Mouse (Mus musculus): Measurements from ENCODE around the gene Pcdh9. TPM values are rescaled to one million over a fixed set of nuclear protein-coding genes. Genes with fewer than 3 reads are reported as not detected.

Pcdh9 gene
- polyA plus RNA-seq, 1 experiment from 2014 or later: 0.40 TPM

DNA sequence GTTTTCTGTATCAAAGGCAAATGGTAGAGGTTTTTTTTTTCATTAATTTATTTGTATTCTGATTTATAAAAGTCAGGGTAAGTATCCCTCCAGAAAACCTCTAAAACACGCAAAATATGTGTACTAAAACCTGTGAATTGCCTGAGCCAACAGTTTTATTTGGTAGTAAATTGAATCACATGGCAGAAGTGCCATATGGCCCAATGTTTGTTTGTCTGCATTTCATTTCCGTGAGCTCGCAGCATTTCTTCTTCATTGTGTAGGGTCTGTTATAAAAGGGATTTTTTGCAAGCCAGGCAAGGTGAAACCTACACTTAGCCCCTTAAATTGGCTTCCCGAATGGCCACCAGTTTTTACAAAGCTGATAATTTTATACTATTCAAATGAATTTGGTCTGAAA lies 104.2 kb downstream of the Pcdh9 start:
- Histone ChIP-seq H3K27me3 (no peaks in the 10 kb centered on the region), H3K27ac (replicated peaks) (no peak overlapping the region)
- WGBS (ENCODE audit: insufficient replicate concordance): 53% methylated on average over 4 of the region's 4 CpGs

DNA sequence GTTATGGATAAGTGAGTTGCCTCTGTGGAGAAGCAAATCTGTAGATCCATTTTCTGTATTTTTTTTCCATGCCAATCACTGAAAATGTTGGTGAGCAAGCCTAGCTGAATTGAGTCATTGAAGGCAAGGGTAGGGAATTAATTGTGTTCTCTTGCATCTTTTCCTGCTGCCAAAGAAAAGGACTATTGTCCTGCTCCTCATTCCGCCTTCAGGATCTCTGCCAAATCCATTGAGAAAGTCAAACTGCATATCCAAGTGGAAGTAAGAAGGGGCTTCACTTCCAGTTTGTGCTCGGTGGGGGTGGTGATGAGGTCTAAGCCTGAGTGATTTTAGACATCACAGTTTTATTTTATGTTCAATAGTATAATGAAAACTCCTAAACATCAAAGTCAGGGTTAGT lies 105.4 kb downstream of the Pcdh9 start:
- WGBS (ENCODE audit: insufficient replicate concordance): 40% methylated on average over 2 of the region's 2 CpGs
- H3K4me2 ChIP-seq: no peak overlapping the region
- H3K36me3 ChIP-seq (replicated peaks): no peaks in the 10 kb centered on the region
- no peaks in the 10 kb centered on the region for H3K9me3 ChIP-seq (replicated peaks)
- no peaks in the 10 kb centered on the region for H3K27me3 ChIP-seq
- H3K4me1 ChIP-seq (replicated peaks): no peaks in the 10 kb centered on the region
- no peak overlapping the region for H3K4me3 ChIP-seq (replicated peaks)
- ATAC-seq (ENCODE audit: insufficient read depth): no peak
- H3K27ac ChIP-seq (replicated peaks): no peak overlapping the region
- no peak overlapping the region for H3K9ac ChIP-seq

More for the DNA sequence above, 104.2 kb downstream of the Pcdh9 start:
- H3K4me3 ChIP-seq (replicated peaks): no peak overlapping the region
- no peaks in the 10 kb centered on the region for H3K4me1 ChIP-seq (replicated peaks)
- no peak for ATAC-seq (ENCODE audit: insufficient read depth)
- H3K9me3 ChIP-seq (replicated peaks): no peaks in the 10 kb centered on the region
- H3K9ac ChIP-seq: no peak overlapping the region
- no peaks in the 10 kb centered on the region for H3K36me3 ChIP-seq (replicated peaks)
- H3K4me2 ChIP-seq: no peak overlapping the region

DNA sequence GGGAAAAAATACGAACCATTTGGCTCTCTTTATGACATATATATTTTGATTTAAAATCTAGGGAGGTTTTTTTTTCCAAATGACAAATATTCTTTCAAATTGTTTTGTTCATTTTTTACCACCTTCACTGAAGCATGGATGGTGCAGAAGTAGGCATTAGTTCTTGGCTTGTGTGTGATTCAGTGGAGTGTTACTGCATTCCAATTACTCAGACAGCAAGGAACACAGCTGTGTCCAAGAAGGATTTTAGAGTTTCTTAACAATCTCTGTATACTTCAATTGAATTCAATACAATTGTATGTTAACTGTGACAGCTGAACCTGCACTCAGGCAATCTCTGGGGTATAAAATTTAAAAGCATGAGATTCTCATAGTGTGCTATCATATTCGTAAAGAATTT lies 127.6 kb downstream of the Pcdh9 start:
- no peak for ATAC-seq (ENCODE audit: insufficient read depth)
- no peaks in the 10 kb centered on the region for H3K4me1 ChIP-seq (replicated peaks)
- no peaks in the 10 kb centered on the region for H3K9me3 ChIP-seq (replicated peaks)
- 56% methylated on average over 2 of the region's 2 CpGs for WGBS (ENCODE audit: insufficient replicate concordance)
- no peak overlapping the region for H3K4me3 ChIP-seq (replicated peaks)
- H3K9ac ChIP-seq: no peak overlapping the region
- H3K36me3 ChIP-seq (replicated peaks): no peaks in the 10 kb centered on the region
- no peak overlapping the region for H3K4me2 ChIP-seq
- no peaks in the 10 kb centered on the region for H3K27me3 ChIP-seq
- H3K27ac ChIP-seq (replicated peaks): no peak overlapping the region

DNA sequence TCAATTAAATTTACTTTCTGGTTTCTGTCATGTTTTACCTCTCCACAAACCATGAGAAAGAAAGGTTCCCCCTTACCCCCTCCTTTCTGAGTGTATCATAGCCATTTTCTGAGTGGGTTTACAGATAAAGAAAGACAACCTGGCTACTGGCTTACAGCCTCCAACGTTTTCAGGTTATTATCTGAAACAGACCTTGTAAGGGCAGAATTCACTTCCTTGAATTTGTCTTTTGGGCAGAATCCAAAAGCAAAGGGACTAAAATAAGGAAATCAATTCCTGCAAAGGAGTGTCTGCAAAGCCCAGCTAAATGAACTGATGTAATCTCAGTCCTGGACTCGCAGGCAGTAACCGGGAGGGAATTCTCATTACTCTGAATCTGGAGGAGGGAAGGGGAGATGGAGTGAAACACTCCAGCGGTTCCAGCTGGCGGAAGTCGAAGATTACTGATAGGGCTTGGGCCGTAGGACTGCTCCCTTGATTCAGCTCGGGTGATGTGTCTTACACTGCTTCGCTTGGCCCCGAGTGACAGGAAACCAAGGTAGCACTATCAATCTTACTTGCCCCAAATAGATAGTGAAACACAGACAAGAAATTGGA lies 156.3 kb downstream of the Pcdh9 start:
- ATAC-seq (ENCODE audit: insufficient read depth): no peak
- 48% methylated on average over 10 of the region's 10 CpGs for WGBS (ENCODE audit: insufficient replicate concordance)

DNA sequence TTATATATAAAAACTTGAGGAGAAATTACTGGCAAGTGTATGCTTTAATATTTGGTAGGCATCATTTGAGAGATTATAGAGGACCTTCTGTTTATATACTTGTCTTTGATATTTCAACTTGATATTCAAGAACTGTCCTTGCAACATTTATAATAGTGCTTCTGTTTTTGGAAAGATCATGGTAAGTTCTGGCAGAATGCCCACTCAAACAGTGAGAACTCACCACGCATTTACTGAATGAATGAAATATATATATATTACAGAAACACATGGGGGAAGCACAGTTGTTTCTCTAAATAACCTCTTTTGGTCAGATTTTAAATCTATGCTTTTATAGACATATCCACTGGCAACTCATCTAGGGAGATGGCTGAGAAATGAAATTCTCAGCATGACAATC lies 164.7 kb downstream of the Pcdh9 start:
- Histone ChIP-seq H3K4me2 (no peak overlapping the region), H3K27me3 (no peaks in the 10 kb centered on the region), H3K9ac (no peak overlapping the region), H3K4me3 (replicated peaks) (no peak overlapping the region), H3K27ac (replicated peaks) (no peak overlapping the region), H3K9me3 (replicated peaks) (no peaks in the 10 kb centered on the region), H3K36me3 (replicated peaks) (no peaks in the 10 kb centered on the region), H3K4me1 (replicated peaks) (no peaks in the 10 kb centered on the region)
- WGBS (ENCODE audit: insufficient replicate concordance): 45% methylated on average over 1 of the region's 1 CpGs
- no peak for ATAC-seq (ENCODE audit: insufficient read depth)

More for the DNA sequence above, 156.3 kb downstream of the Pcdh9 start:
- H3K4me3 ChIP-seq (replicated peaks): no peak overlapping the region
- H3K4me2 ChIP-seq: no peak overlapping the region
- no peaks in the 10 kb centered on the region for H3K36me3 ChIP-seq (replicated peaks)
- H3K27ac ChIP-seq (replicated peaks): no peak overlapping the region
- no peak overlapping the region for H3K9ac ChIP-seq
- no peaks in the 10 kb centered on the region for H3K4me1 ChIP-seq (replicated peaks)
- no peaks in the 10 kb centered on the region for H3K27me3 ChIP-seq
- no peaks in the 10 kb centered on the region for H3K9me3 ChIP-seq (replicated peaks)

DNA sequence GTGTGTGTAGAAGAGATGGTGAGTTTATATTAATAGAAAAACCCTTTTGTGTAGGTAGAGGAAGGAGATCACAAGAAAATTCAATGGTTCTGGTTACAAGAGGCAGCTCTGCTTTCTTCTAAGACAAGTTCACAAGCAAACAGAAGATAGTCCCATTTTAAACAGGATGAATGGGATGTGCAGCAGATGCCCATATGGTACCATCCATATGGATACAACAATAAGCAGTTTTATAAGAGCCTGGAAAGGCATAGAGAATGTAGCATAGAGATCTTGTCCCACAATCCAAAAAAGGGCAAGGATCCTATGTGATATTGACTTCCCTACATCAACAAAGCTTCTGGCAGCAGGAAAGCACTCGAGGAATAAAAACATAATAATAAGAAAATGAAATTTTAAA lies 171.3 kb downstream of the Pcdh9 start:
- ATAC-seq (ENCODE audit: insufficient read depth): no peak
- H3K27me3 ChIP-seq: no peaks in the 10 kb centered on the region
- H3K4me1 ChIP-seq (replicated peaks): no peaks in the 10 kb centered on the region
- H3K9ac ChIP-seq: no peak overlapping the region
- H3K9me3 ChIP-seq (replicated peaks): no peaks in the 10 kb centered on the region
- no peaks in the 10 kb centered on the region for H3K36me3 ChIP-seq (replicated peaks)
- 29% methylated on average over 1 of the region's 1 CpGs for WGBS (ENCODE audit: insufficient replicate concordance)
- H3K4me2 ChIP-seq: no peak overlapping the region
- H3K27ac ChIP-seq (replicated peaks): no peak overlapping the region
- no peak overlapping the region for H3K4me3 ChIP-seq (replicated peaks)

DNA sequence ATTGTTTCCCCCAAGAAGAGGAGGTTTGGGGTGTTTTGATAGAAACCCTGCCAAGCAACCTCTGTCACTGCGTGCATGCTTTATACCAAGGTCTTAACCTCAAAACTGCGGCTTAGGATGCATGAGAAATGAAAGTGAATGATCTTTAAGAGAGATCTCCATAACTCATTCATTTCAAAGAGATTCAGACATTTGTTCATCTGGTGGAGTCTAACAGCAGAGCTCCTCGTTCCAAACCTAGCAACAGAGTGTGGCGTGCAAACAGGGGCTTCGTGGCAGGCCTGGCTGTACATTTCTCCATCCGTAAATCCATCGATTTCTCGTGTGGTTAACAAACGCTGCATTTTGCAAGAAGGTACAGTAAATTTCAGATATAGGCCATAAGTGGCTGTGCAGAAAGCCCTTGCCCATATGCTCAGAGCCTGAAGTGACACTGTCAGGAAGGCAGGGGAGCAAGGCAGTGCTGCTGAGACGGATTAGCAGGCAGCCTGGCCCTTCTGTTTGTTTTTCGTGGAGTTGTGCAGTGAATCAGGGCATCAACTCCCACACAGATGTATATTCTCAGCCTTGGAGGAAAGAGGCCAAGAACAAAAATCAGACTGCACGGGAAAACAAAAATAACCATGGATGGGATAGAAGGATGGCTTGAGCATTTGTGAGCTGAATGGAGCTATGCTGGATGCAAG lies 177.1 kb downstream of the Pcdh9 start:
- Histone ChIP-seq H3K4me2 (no peak overlapping the region), H3K4me1 (replicated peaks) (no peaks in the 10 kb centered on the region), H3K27me3 (no peaks in the 10 kb centered on the region), H3K9ac (no peak overlapping the region), H3K36me3 (replicated peaks) (no peaks in the 10 kb centered on the region), H3K4me3 (replicated peaks) (no peak overlapping the region), H3K9me3 (replicated peaks) (no peaks in the 10 kb centered on the region), H3K27ac (replicated peaks) (no peak overlapping the region)
- no peak for ATAC-seq (ENCODE audit: insufficient read depth)
- 66% methylated on average over 12 of the region's 12 CpGs for WGBS (ENCODE audit: insufficient replicate concordance)

DNA sequence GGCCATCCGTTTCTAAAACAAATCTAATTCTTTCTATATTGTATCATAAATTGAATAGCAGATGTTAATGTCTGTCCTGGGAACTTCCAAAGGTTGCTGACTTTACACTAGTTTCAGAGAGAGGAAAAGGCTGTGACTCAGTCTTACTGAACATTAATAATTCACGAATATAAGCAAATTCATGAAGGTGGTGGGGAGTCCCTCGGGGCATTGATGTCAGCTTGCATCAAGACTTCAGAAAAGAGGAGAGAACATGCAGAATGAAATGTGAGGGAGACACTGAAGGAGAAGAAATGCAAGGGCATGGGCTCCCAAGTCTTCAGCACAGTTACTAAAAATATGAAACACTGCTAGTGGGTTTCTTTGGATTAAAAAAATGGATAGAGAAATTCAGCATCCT lies 181.8 kb downstream of the Pcdh9 start:
- ATAC-seq (ENCODE audit: insufficient read depth): no peak

DNA sequence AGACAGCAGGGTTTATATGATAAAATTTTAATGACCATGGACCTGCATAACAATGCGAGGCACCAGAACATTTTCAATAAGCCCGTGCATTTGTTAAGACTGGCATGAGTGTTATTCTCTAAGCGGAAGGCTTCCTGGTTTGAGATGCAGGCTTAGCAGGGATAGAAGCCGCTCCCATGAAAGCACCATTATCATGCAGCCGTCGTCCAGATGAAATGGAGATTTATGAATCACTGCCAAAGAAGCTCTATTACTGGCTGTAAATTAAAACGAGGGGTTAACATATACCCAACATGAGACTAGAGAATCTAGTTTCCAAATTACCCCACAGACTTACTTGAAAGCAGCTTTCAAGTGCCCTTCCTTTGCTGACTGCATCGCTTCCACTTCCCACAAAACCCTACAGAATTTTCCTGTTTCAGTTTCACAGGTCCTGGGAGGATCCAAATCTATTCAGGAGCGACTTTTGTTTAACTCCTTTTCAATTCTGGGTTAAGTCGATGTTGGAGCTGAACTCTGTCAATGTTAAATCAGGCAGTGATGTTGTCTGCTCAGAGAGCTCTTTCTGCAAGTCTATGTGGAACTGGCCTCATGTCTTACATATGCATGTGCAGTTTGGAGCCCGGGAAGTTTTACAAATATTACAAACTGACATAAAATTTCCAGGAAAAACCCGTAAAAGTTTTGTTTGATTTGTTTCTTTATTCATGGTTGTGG lies 188.9 kb downstream of the Pcdh9 start:
- Histone ChIP-seq H3K27ac (replicated peaks) (no peak overlapping the region), H3K9ac (no peak overlapping the region), H3K4me1 (replicated peaks) (no peaks in the 10 kb centered on the region), H3K4me2 (no peak overlapping the region), H3K27me3 (no peaks in the 10 kb centered on the region), H3K4me3 (replicated peaks) (no peak overlapping the region), H3K9me3 (replicated peaks) (no peaks in the 10 kb centered on the region), H3K36me3 (replicated peaks) (no peaks in the 10 kb centered on the region)
- no peak for ATAC-seq (ENCODE audit: insufficient read depth)
- 50% methylated on average over 12 of the region's 12 CpGs for WGBS (ENCODE audit: insufficient replicate concordance)

More for the DNA sequence above, 181.8 kb downstream of the Pcdh9 start:
- WGBS (ENCODE audit: insufficient replicate concordance): 54% methylated on average over 3 of the region's 3 CpGs
- Histone ChIP-seq H3K4me2 (no peak overlapping the region), H3K4me1 (replicated peaks) (no peaks in the 10 kb centered on the region), H3K27me3 (no peaks in the 10 kb centered on the region), H3K9me3 (replicated peaks) (no peaks in the 10 kb centered on the region), H3K27ac (replicated peaks) (no peak overlapping the region), H3K4me3 (replicated peaks) (no peak overlapping the region), H3K9ac (no peak overlapping the region), H3K36me3 (replicated peaks) (no peaks in the 10 kb centered on the region)

DNA sequence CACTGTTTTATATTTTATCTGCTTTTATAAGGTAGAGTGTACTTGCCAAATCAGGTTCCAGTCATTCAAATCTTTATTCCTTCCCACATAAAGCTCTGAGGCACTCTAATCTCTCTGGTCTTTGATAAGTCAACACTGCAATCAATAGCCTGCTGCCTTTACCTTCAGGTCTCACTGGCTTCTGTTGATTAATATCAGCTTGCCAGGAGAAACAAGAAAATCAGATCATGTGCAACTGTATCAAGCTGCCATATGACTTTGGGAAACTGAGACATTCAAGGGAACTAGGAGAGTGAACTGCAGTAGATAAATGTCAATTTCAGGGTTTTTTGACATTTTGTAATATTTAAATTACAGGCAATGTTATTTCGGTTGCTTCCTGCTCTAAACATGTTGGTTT lies 189.6 kb downstream of the Pcdh9 start:
- WGBS (ENCODE audit: insufficient replicate concordance): 78% methylated on average over 1 of the region's 1 CpGs
- H3K27me3 ChIP-seq: no peaks in the 10 kb centered on the region

DNA sequence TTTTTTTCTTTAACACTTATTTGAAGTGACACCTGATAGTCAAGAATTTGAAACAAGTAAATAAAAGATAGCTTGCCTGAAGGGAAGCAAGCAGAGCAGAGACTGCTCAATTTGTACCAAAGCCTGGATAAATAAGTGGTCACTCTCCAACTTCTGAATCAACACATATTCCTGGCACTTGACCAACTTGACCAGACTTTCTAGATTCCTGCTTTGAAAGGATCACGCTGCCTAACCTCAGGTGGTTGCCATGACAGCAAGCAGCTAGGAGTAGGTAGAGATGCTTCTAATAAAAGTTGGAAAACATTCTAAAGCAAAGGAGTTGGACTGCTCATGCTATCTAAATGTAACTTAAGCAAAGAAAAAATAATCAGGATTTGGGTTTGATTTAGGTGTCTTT lies 205.8 kb downstream of the Pcdh9 start:
- H3K4me3 ChIP-seq (replicated peaks): no peak overlapping the region
- no peaks in the 10 kb centered on the region for H3K9me3 ChIP-seq (replicated peaks)
- H3K4me1 ChIP-seq (replicated peaks): no peaks in the 10 kb centered on the region
- H3K9ac ChIP-seq: no peak overlapping the region
- ATAC-seq (ENCODE audit: insufficient read depth): no peak
- no peak overlapping the region for H3K27ac ChIP-seq (replicated peaks)
- H3K27me3 ChIP-seq: no peaks in the 10 kb centered on the region
- H3K4me2 ChIP-seq: no peak overlapping the region
- no peaks in the 10 kb centered on the region for H3K36me3 ChIP-seq (replicated peaks)
- 63% methylated on average over 1 of the region's 1 CpGs for WGBS (ENCODE audit: insufficient replicate concordance)

More for the DNA sequence above, 189.6 kb downstream of the Pcdh9 start:
- Histone ChIP-seq H3K4me3 (replicated peaks) (no peak overlapping the region), H3K9me3 (replicated peaks) (no peaks in the 10 kb centered on the region), H3K27ac (replicated peaks) (no peak overlapping the region), H3K4me1 (replicated peaks) (no peaks in the 10 kb centered on the region), H3K4me2 (no peak overlapping the region), H3K36me3 (replicated peaks) (no peaks in the 10 kb centered on the region), H3K9ac (no peak overlapping the region)
- no peak for ATAC-seq (ENCODE audit: insufficient read depth)
